Mouse (Mus musculus) ZHBTc4 (cell line): Measurements from ENCODE around the gene Aldh1a2.

Experiments
- DNase-seq: peaks from one replicate; pipeline ENCODE4 v3.0.0-alpha.2; 2011; ENCODE audit warnings: low read depth, low spot score

Aldh1a2 gene

GRCm38 (mm10) chr9:71289810-71290209 is 74.2 kb downstream of the Aldh1a2 start:
- no peak for DNase-seq

- DNase-seq, result no peak
These were observed 75.1 kb downstream of the Aldh1a2 start for GRCm38 (mm10) chr9:71290730-71291129.

GRCm38 (mm10) chr9:71295501-71295900 is 79.9 kb downstream of the Aldh1a2 start:
- DNase-seq, result no peak

- peak; percentile 45 for DNase-seq
These were observed 88.0 kb downstream of the Aldh1a2 start for GRCm38 (mm10) chr9:71303594-71303993.

GRCm38 (mm10) chr9:71307106-71307789 is 91.7 kb downstream of the Aldh1a2 start:
- DNase-seq, result no peak

- DNase-seq, result peak; percentile 39
These were observed 100.4 kb downstream of the Aldh1a2 start for GRCm38 (mm10) chr9:71315960-71316359.

GRCm38 (mm10) chr9:71317096-71317920 is 101.7 kb downstream of the Aldh1a2 start:
- no peak for DNase-seq

GRCm38 (mm10) chr9:71317921-71318241 is 102.3 kb downstream of the Aldh1a2 start:
- DNase-seq, result no peak

GRCm38 (mm10) chr9:71319776-71320175 is 104.2 kb downstream of the Aldh1a2 start:
- no peak for DNase-seq

- peak; percentile 90 for DNase-seq
These were observed 104.9 kb downstream of the Aldh1a2 start for GRCm38 (mm10) chr9:71320246-71321155.

GRCm38 (mm10) chr9:71321436-71321835 is 105.8 kb downstream of the Aldh1a2 start:
- no peak for DNase-seq

- no peak for DNase-seq
These were observed 106.3 kb downstream of the Aldh1a2 start for GRCm38 (mm10) chr9:71321871-71322270.

- DNase-seq, result no peak
These were observed 107.8 kb downstream of the Aldh1a2 start for GRCm38 (mm10) chr9:71323303-71323952.

- DNase-seq, result peak; percentile 30
These were observed 108.5 kb downstream of the Aldh1a2 start for GRCm38 (mm10) chr9:71324060-71324459.

GRCm38 (mm10) chr9:71326261-71326660 is 110.7 kb downstream of the Aldh1a2 start:
- DNase-seq, result no peak

- peak; percentile 90 for DNase-seq
These were observed 116.1 kb downstream of the Aldh1a2 start for GRCm38 (mm10) chr9:71331661-71332060.

- no peak for DNase-seq
These were observed 121.1 kb downstream of the Aldh1a2 start for GRCm38 (mm10) chr9:71336674-71337073.

GRCm38 (mm10) chr9:71337425-71337824 is 121.8 kb downstream of the Aldh1a2 start:
- no peak for DNase-seq

- DNase-seq, result no peak
These were observed 124.5 kb downstream of the Aldh1a2 start for GRCm38 (mm10) chr9:71340116-71340515.
